Mouse (Mus musculus) forebrain, embryonic 14.5 days (tissue): ENCODE results near the gene Ube2h. TPM values are rescaled to one million over a fixed set of nuclear protein-coding genes. Genes with fewer than 3 reads are reported as not detected.

Source experiments
- ATAC-seq: fragments of 200-750 bp; cut with Nextera tagmentation; 2 replicates; pipeline ENCODE4 v1.8.0; 2017; ENCODE audit warnings: mild to moderate bottlenecking, moderate library complexity
- DNase-seq: peaks from one replicate; pipeline ENCODE4 v3.0.0-alpha.2; 2015; ENCODE audit warnings: low spot score
- H3K27ac ChIP-seq: fragments of 300-500 bp; sonication (generic); 2 replicates; pipeline ENCODE4 v1.5.1; 2014; ENCODE audit warnings: low read depth, mild to moderate bottlenecking, control low read depth, low read length, moderate library complexity
- H3K27me3 ChIP-seq: fragments of 300-500 bp; sonication (generic); replicated peaks from 2 replicates; pipeline ENCODE4 v1.6.1; 2014; ENCODE audit warnings: low read length, control low read depth, mixed read lengths; ENCODE audit not compliant: control insufficient read depth, insufficient read depth
- H3K36me3 ChIP-seq: fragments of 300-500 bp; sonication (generic); 2 replicates; pipeline ENCODE4 v1.6.1; 2014; ENCODE audit warnings: low read length, control low read depth; ENCODE audit not compliant: control insufficient read depth, insufficient read depth
- H3K4me1 ChIP-seq: fragments of 300-500 bp; sonication (generic); 2 replicates; pipeline ENCODE4 v1.6.1; 2014; ENCODE audit warnings: antibody characterized with exemption, low read length, control low read depth; ENCODE audit not compliant: control insufficient read depth, insufficient read depth
- H3K4me2 ChIP-seq: fragments of 300-500 bp; sonication (generic); 2 replicates; pipeline ENCODE4 v1.6.1; 2014; ENCODE audit warnings: mild to moderate bottlenecking, control low read depth, low read length
- H3K4me3 ChIP-seq: fragments of 300-500 bp; sonication (generic); 2 replicates; pipeline ENCODE4 v1.5.1; 2014; ENCODE audit warnings: low read depth, low read length, control low read depth
- H3K9ac ChIP-seq: fragments of 300-500 bp; sonication (generic); 2 replicates; pipeline ENCODE4 v1.6.1; 2014; ENCODE audit warnings: mild to moderate bottlenecking, low read length, control low read depth, moderate library complexity
- H3K9me3 ChIP-seq: fragments of 300-500 bp; sonication (generic); replicated peaks from 2 replicates; pipeline ENCODE4 v1.6.1; 2016; ENCODE audit warnings: low read length, control low read depth, mixed read lengths; ENCODE audit not compliant: control insufficient read depth
- WGBS: fragments of 180-500 bp; shearing (Covaris S2); extraction: QIAGEN DNeasy Blood & Tissue Kit; methylation state at CpG from one replicate; pipeline ENCODE4 v1.1.7; 2014; 5-methylcytosine and 5-hydroxymethylcytosine counted together
- polyA plus RNA-seq: library from polyadenylated mRNA; unstranded; fragments of >200 nt; fragmentation: Nextera tagmentation; extraction: Ambion mirVana; gene quantifications from 2 replicates; pipeline ENCODE4 v1.2.1, GENCODE M21; 2014

The Ube2h gene
- polyA plus RNA-seq, 1 experiment from 2014 or later = 57.3 TPM

GRCm38 (mm10) chr6:30284177-30284576 is 20.2 kb downstream of the Ube2h start:
- H3K27ac ChIP-seq = no peak overlapping the region
- peaks cover 41% of the 10 kb centered on the region for H3K36me3 ChIP-seq
- DNase-seq = no peak
- no peaks in the 10 kb centered on the region for H3K4me1 ChIP-seq
- no peaks in the 10 kb centered on the region for H3K9me3 ChIP-seq
- ATAC-seq = no peak
- no peak overlapping the region for H3K4me3 ChIP-seq
- H3K4me2 ChIP-seq = no peak overlapping the region
- no peak overlapping the region for H3K9ac ChIP-seq
- H3K27me3 ChIP-seq = no peaks in the 10 kb centered on the region

- 94% methylated on average over 2 of the region's 2 CpGs for WGBS
- DNase-seq = no peak
- Histone ChIP-seq H3K4me3 (no peak overlapping the region), H3K4me2 (no peak overlapping the region), H3K36me3 (peaks cover 42% of the 10 kb centered on the region), H3K9me3 (no peaks in the 10 kb centered on the region), H3K4me1 (no peaks in the 10 kb centered on the region), H3K27me3 (no peaks in the 10 kb centered on the region), H3K27ac (no peak overlapping the region), H3K9ac (no peak overlapping the region)
- ATAC-seq = no peak
Measured at GRCm38 (mm10) chr6:30282361-30282760, 22.0 kb downstream of the Ube2h start.

- Histone ChIP-seq H3K36me3 (peaks cover 36% of the 10 kb centered on the region), H3K27ac (no peak overlapping the region), H3K27me3 (no peaks in the 10 kb centered on the region), H3K4me2 (no peak overlapping the region), H3K9ac (no peak overlapping the region), H3K4me1 (no peaks in the 10 kb centered on the region), H3K9me3 (no peaks in the 10 kb centered on the region), H3K4me3 (no peak overlapping the region)
- WGBS = 79% methylated on average over 1 of the region's 1 CpGs
- ATAC-seq = no peak
- DNase-seq = no peak
Measured at GRCm38 (mm10) chr6:30278374-30278773, 26.0 kb downstream of the Ube2h start.

- no peak for ATAC-seq
- H3K4me1 ChIP-seq = peaks cover 8% of the 10 kb centered on the region; the same call in 1 of the 2 replicates
- no peak for DNase-seq
- H3K27me3 ChIP-seq = no peaks in the 10 kb centered on the region
- H3K36me3 ChIP-seq = peaks cover 32% of the 10 kb centered on the region
- WGBS = 94% methylated on average over 7 of the region's 7 CpGs
- H3K27ac ChIP-seq = no peak overlapping the region
- H3K9ac ChIP-seq = no peak overlapping the region
- H3K9me3 ChIP-seq = no peaks in the 10 kb centered on the region
- no peak overlapping the region for H3K4me3 ChIP-seq
- H3K4me2 ChIP-seq = no peak overlapping the region
Measured at GRCm38 (mm10) chr6:30276882-30277281, 27.5 kb downstream of the Ube2h start.

GRCm38 (mm10) chr6:30276375-30276774 is 28.0 kb downstream of the Ube2h start:
- no peak overlapping the region for H3K27ac ChIP-seq
- ATAC-seq (no peak), DNase-seq (no peak)
- H3K4me2 ChIP-seq = no peak overlapping the region
- H3K4me3 ChIP-seq = no peak overlapping the region
- H3K36me3 ChIP-seq = peaks cover 32% of the 10 kb centered on the region
- no peaks in the 10 kb centered on the region for H3K9me3 ChIP-seq
- H3K27me3 ChIP-seq = no peaks in the 10 kb centered on the region
- peaks cover 8% of the 10 kb centered on the region; the same call in 1 of the 2 replicates for H3K4me1 ChIP-seq
- WGBS = 81% methylated on average over 3 of the region's 3 CpGs
- no peak overlapping the region for H3K9ac ChIP-seq

- 80% methylated on average over 5 of the region's 5 CpGs for WGBS
- H3K4me2 ChIP-seq = no peak overlapping the region
- H3K36me3 ChIP-seq = peaks cover 32% of the 10 kb centered on the region
Measured at GRCm38 (mm10) chr6:30275159-30275847, 29.0 kb downstream of the Ube2h start.

GRCm38 (mm10) chr6:30272911-30273310 is 31.4 kb downstream of the Ube2h start:
- Histone ChIP-seq H3K4me3 (no peak overlapping the region), H3K36me3 (peaks cover 28% of the 10 kb centered on the region), H3K27ac (no peak overlapping the region), H3K9ac (no peak overlapping the region), H3K9me3 (no peaks in the 10 kb centered on the region), H3K4me2 (no peak overlapping the region), H3K27me3 (no peaks in the 10 kb centered on the region), H3K4me1 (peaks cover 8% of the 10 kb centered on the region; the same call in 1 of the 2 replicates)
- ATAC-seq (no peak), DNase-seq (no peak)
- 38% methylated on average over 3 of the region's 3 CpGs for WGBS

More at GRCm38 (mm10) chr6:30275159-30275847, 29.0 kb downstream of the Ube2h start:
- peaks cover 8% of the 10 kb centered on the region; the same call in 1 of the 2 replicates for H3K4me1 ChIP-seq
- DNase-seq = no peak
- H3K9ac ChIP-seq = no peak overlapping the region
- ATAC-seq = no peak
- H3K9me3 ChIP-seq = no peaks in the 10 kb centered on the region
- H3K4me3 ChIP-seq = no peak overlapping the region
- no peak overlapping the region for H3K27ac ChIP-seq
- H3K27me3 ChIP-seq = no peaks in the 10 kb centered on the region

GRCm38 (mm10) chr6:30272338-30272905 is 31.9 kb downstream of the Ube2h start:
- no peak overlapping the region for H3K4me3 ChIP-seq
- no peak for ATAC-seq
- WGBS = 27% methylated on average over 11 of the region's 11 CpGs
- H3K36me3 ChIP-seq = peaks cover 30% of the 10 kb centered on the region
- H3K9me3 ChIP-seq = no peaks in the 10 kb centered on the region
- H3K27me3 ChIP-seq = no peaks in the 10 kb centered on the region
- no peak overlapping the region for H3K9ac ChIP-seq
- no peak overlapping the region for H3K4me2 ChIP-seq
- DNase-seq = peak; percentile 16
- no peak overlapping the region for H3K27ac ChIP-seq
- H3K4me1 ChIP-seq = peaks cover 8% of the 10 kb centered on the region; the same call in 1 of the 2 replicates

- H3K36me3 ChIP-seq = peaks cover 35% of the 10 kb centered on the region
- ATAC-seq = no peak
- DNase-seq = no peak
- no peak overlapping the region for H3K4me2 ChIP-seq
- no peaks in the 10 kb centered on the region for H3K27me3 ChIP-seq
- H3K4me3 ChIP-seq = no peak overlapping the region
- H3K4me1 ChIP-seq = peaks cover 8% of the 10 kb centered on the region; the same call in 1 of the 2 replicates
- H3K9me3 ChIP-seq = no peaks in the 10 kb centered on the region
- WGBS = 76% methylated on average over 5 of the region's 5 CpGs
- no peak overlapping the region for H3K27ac ChIP-seq
- no peak overlapping the region for H3K9ac ChIP-seq
Measured at GRCm38 (mm10) chr6:30269846-30270245, 34.5 kb downstream of the Ube2h start.
